Mouse (Mus musculus) limb, embryonic 12.5 days (tissue): ENCODE results near the gene Lpcat2. TPM values are rescaled to one million over a fixed set of nuclear protein-coding genes. Genes with fewer than 3 reads are reported as not detected.

ENCODE experiments used
- microRNA-seq: library from miRNA; unstranded; fragments of <30 nt; microRNA quantifications from one replicate; pipeline ENCODE4, GENCODE M21; 2017
- polyA plus RNA-seq: library from polyadenylated mRNA; unstranded; fragments of >200 nt; fragmentation: Nextera tagmentation; extraction: Ambion mirVana; gene quantifications from 2 replicates; pipeline ENCODE4 v1.2.1, GENCODE M21; 2016

Lpcat2 gene
- polyA plus RNA-seq, 1 experiment from 2014 or later = 11.0 TPM

Small RNAs within 50 kb of the gene (microRNA-seq; reads per million reads assigned to microRNA genes)
- not detected for gene Gm22151

Other genes with a start within 250 kb of the Lpcat2 start
- gene Irx6, start 181.1 kb upstream of the Lpcat2 start, polyA plus RNA-seq = 2.0 and 2.2 TPM in 2 replicates
- gene Mmp2, start 28.0 kb upstream of the Lpcat2 start, polyA plus RNA-seq = 211 and 218 TPM in 2 replicates
- 0.86 and 1.2 TPM in 2 replicates for gene Capns2, start 46.1 kb downstream of the Lpcat2 start, polyA plus RNA-seq
- gene Slc6a2, start 104.7 kb downstream of the Lpcat2 start, polyA plus RNA-seq = 0.04 and 0.09 TPM in 2 replicates
- not detected in 2 replicates for gene Ces1a, start 192.9 kb downstream of the Lpcat2 start, polyA plus RNA-seq
- not detected in 2 replicates for gene Ces1b, start 224.7 kb downstream of the Lpcat2 start, polyA plus RNA-seq